Mouse (Mus musculus): ENCODE data around the gene Ptpdc1.

DNA sequence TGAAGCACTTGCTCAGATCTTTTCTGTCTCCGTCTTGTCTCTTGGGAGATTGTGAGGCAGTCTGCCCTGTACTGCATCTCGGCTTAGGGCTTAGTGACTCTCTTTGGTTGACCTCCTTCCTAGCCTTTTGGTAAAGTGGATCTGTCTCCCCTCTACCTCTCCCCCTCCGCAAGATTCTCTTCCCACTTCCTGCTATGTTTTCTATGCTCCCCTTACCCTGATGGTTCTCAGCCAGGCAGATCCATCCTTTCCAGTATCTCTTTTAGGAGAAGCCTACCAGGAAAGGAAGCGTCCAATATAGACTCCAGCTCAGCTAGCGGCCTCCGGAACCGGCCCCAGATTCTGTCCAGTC is 38.5 kb upstream of the Ptpdc1 start:
- TF ChIP-seq CTCF (IDR thresholded peaks at IDR 0.05; ENCODE audit: low read depth): no peak
- TF ChIP-seq EP300 (IDR thresholded peaks at IDR 0.05; ENCODE audit: low read depth): no peak

Measured in liver, postnatal 0 days (tissue).